Mouse (Mus musculus): ENCODE data around the gene Pear1. TPM values are rescaled to one million over a fixed set of nuclear protein-coding genes. Genes with fewer than 3 reads are reported as not detected.
A peak's percentile ranks its signal among the peaks of the same experiment; 100 is the strongest.
"Not testable (repeated sequence)": the region's sequence is repeated elsewhere in the genome, so short reads cannot be mapped to it uniquely, and the experiment has no call there.

Gene Pear1
- 8.4 and 10.6 TPM in 2 replicates for polyA plus RNA-seq (2015; fragmentation: Nextera tagmentation; extraction: Ambion mirVana)

DNA sequence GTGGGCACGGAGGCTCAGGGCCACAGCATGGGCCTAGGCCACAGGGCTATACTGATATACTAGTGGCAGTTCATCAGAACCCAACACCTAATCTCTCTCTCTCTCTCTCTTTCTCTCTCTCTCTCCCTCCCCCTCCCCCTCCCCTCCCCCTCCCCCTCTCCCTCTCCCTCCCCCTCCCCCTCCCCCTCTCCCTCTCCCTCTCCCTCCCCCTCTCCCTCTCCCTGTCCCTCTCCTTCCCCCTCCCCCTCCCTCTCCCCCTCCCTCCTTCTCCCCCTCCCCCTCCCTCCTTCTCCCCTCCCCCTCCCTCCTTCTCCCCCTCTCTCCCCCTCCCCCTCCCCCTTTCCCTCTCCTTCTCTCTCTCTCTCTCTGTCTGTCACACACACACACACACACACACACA is at the start of gene Pear1:
TSS of gene Pear1 (minus strand) at position 101 of the 400 bp plus-strand sequence.
- not testable (repeated sequence) for H3K27ac ChIP-seq (ENCODE audit: low read depth, low read length); H3K36me3 ChIP-seq (ENCODE audit: control insufficient read depth, insufficient read depth, low read length); H3K27me3 ChIP-seq (replicated peaks; ENCODE audit: control insufficient read depth, insufficient read depth, low read length); H3K4me1 ChIP-seq (ENCODE audit: control insufficient read depth, insufficient read depth, low read depth, low read length); ATAC-seq; H3K4me3 ChIP-seq (ENCODE audit: low read length); H3K9me3 ChIP-seq (ENCODE audit: control insufficient read depth, low read length); H3K9ac ChIP-seq (ENCODE audit: low read depth, low read length); H3K4me2 ChIP-seq (ENCODE audit: low read length)
- WGBS: 82% methylated on average over 1 of the region's 1 CpGs

DNA sequence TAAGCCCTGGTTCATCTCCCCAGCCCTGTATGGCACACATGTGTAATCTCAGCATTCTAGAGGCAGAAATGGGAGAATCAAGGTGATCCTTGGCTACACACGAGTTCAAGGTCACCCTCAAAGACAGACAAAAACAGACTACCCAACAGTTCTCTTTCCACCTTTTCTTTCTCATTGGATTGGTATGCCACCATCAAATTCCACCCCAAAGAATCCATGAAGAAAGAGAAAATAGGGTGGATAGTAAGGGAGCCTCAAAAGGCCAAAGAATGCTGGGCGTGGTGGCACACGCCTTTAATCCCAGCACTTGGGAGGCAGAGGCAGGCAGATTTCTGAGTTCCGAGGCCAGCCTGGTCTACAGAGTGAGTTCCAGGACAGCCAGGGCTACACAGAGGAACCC is 40.0 kb upstream of the Pear1 start:
- H3K27me3 ChIP-seq (replicated peaks; ENCODE audit: control insufficient read depth, insufficient read depth, low read length); H3K4me2 ChIP-seq (ENCODE audit: low read length); H3K9ac ChIP-seq (ENCODE audit: low read depth, low read length); ATAC-seq; H3K27ac ChIP-seq (ENCODE audit: low read depth, low read length); H3K9me3 ChIP-seq (ENCODE audit: control insufficient read depth, low read length); H3K4me1 ChIP-seq (ENCODE audit: control insufficient read depth, insufficient read depth, low read depth, low read length); H3K4me3 ChIP-seq (ENCODE audit: low read length): not testable (repeated sequence)
- peaks cover 31% of the 10 kb centered on the region for H3K36me3 ChIP-seq (ENCODE audit: control insufficient read depth, insufficient read depth, low read length)
- whole genome bisulfite sequencing: 96% methylated on average over 4 of the region's 4 CpGs

DNA sequence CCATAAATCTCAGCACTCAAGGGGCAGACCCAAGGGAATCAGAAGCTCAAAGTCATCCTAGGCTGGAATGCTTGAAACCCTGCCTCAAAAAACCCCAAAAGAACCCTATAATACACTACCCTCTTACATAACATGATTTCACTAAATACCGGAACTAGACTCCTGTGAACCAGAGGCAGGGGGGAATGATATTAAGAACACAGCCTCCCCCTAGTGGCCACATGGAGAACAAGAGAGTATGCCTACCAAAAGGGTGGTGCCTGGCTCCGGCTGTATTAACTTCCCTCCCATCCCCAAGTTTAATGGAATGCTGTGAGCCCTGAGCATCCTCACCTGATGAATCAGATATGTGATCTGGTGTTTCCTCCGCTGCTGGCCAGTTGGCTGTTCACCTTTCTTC is 35.7 kb upstream of the Pear1 start:
- Histone ChIP-seq H3K4me3 (ENCODE audit: low read length) (no peak overlapping the region), H3K27me3 (replicated peaks; ENCODE audit: control insufficient read depth, insufficient read depth, low read length) (no peaks in the 10 kb centered on the region), H3K9me3 (ENCODE audit: control insufficient read depth, low read length) (no peaks in the 10 kb centered on the region), H3K9ac (ENCODE audit: low read depth, low read length) (no peak overlapping the region), H3K4me1 (ENCODE audit: control insufficient read depth, insufficient read depth, low read depth, low read length) (no peaks in the 10 kb centered on the region), H3K27ac (ENCODE audit: low read depth, low read length) (no peak overlapping the region), H3K36me3 (ENCODE audit: control insufficient read depth, insufficient read depth, low read length) (peaks cover 30% of the 10 kb centered on the region), H3K4me2 (ENCODE audit: low read length) (no peak overlapping the region)
- WGBS: 25% methylated on average over 3 of the region's 3 CpGs
- peak; percentile 60; the same call in 1 of the 2 replicates for ATAC-seq

DNA sequence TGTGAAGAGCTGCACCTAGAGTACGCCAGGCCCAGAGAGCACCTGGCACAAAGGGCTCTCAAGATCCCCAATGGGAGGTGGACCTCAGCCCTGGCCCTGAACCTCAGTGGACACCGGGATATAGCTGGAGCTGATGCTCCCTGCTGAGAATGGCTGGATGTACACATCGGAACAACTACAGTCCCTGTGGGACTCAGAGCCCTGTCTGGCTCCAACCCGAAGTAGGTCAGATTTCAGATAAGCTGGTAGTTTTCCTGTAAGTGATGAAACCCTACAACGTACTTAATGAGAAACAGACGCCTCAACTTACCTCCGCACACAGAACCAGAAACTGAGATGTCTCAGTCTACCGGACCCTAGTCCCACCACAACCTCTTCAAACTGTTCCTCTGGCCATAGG is 33.6 kb upstream of the Pear1 start:
- 89% methylated on average over 8 of the region's 8 CpGs for WGBS
- no peak overlapping the region for H3K9ac ChIP-seq (ENCODE audit: low read depth, low read length)
- H3K4me2 ChIP-seq (ENCODE audit: low read length): no peak overlapping the region
- H3K36me3 ChIP-seq (ENCODE audit: control insufficient read depth, insufficient read depth, low read length): peaks cover 21% of the 10 kb centered on the region
- no peak for ATAC-seq
- H3K4me1 ChIP-seq (ENCODE audit: control insufficient read depth, insufficient read depth, low read depth, low read length): peaks cover 2% of the 10 kb centered on the region; the same call in 1 of the 2 replicates
- no peaks in the 10 kb centered on the region for H3K27me3 ChIP-seq (replicated peaks; ENCODE audit: control insufficient read depth, insufficient read depth, low read length)
- H3K27ac ChIP-seq (ENCODE audit: low read depth, low read length): no peak overlapping the region
- H3K4me3 ChIP-seq (ENCODE audit: low read length): no peak overlapping the region
- H3K9me3 ChIP-seq (ENCODE audit: control insufficient read depth, low read length): no peaks in the 10 kb centered on the region

DNA sequence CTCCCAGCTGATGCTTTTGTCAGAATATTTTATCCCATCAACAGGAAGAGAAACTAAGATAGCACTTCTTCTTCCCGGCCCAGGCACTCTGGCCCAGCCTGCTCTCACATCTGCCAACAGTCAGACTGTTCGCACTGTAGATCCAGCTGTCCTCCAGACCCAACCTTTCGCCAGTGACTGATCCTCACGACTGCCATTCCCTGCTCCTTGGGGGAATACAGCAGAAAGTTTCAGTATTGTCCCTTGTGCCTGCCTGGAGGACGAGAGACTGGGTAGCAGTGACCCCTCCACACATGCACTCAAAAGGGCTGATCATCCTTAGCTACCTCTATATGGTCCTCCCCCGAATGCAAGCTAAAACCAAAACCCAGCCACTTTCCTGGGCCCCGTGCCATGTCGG is 31.8 kb upstream of the Pear1 start:
- H3K27ac ChIP-seq (ENCODE audit: low read depth, low read length): no peak overlapping the region
- no peak overlapping the region for H3K4me2 ChIP-seq (ENCODE audit: low read length)
- H3K9me3 ChIP-seq (ENCODE audit: control insufficient read depth, low read length): no peaks in the 10 kb centered on the region
- no peaks in the 10 kb centered on the region for H3K27me3 ChIP-seq (replicated peaks; ENCODE audit: control insufficient read depth, insufficient read depth, low read length)
- ATAC-seq: no peak
- H3K9ac ChIP-seq (ENCODE audit: low read depth, low read length): no peak overlapping the region
- peaks cover 15% of the 10 kb centered on the region for H3K36me3 ChIP-seq (ENCODE audit: control insufficient read depth, insufficient read depth, low read length)
- H3K4me3 ChIP-seq (ENCODE audit: low read length): no peak overlapping the region
- 84% methylated on average over 8 of the region's 8 CpGs for WGBS
- H3K4me1 ChIP-seq (ENCODE audit: control insufficient read depth, insufficient read depth, low read depth, low read length): peaks cover 2% of the 10 kb centered on the region; the same call in 1 of the 2 replicates

DNA sequence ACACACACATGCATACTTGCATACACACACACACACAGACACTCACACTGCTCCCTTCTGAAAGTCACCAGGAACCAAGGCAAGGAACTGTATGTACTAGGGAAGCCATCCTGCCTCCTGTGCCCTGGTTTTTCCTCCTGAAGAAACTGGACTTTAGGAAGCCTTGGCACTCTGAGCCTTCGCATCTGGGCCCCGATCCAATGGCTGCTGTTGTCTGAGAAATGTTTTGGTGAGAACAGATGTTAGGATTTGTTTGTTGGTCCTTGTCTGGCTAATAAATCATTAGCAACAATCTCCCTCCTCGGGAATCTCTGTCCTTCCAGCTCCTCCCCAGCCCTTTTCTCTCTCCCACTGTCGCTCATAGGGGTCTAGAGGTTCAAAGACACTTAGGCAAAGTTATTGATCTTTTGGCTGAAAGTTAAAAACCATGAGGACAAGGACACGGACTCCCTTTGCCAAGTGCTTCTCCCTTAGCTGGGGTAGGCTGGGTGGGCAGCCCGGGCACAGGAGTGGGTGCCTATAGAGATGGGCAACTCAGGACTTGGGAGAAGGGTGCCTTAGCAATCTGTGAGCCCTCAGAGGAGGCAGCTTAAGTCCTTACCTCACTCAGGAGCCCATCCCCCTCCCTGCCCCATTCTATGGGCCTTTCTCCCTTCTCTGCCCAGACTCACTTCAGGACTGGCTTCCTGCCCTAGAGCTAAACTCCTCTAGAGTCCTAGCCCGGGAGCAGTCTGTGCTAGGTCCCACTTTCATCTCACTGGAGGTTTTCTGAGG is 30.9 kb upstream of the Pear1 start:
- Histone ChIP-seq H3K36me3 (ENCODE audit: control insufficient read depth, insufficient read depth, low read length) (peaks cover 15% of the 10 kb centered on the region), H3K27ac (ENCODE audit: low read depth, low read length) (no peak overlapping the region), H3K4me2 (ENCODE audit: low read length) (no peak overlapping the region), H3K4me1 (ENCODE audit: control insufficient read depth, insufficient read depth, low read depth, low read length) (peaks cover 2% of the 10 kb centered on the region; the same call in 1 of the 2 replicates), H3K27me3 (replicated peaks; ENCODE audit: control insufficient read depth, insufficient read depth, low read length) (no peaks in the 10 kb centered on the region), H3K4me3 (ENCODE audit: low read length) (no peak overlapping the region), H3K9ac (ENCODE audit: low read depth, low read length) (no peak overlapping the region), H3K9me3 (ENCODE audit: control insufficient read depth, low read length) (no peaks in the 10 kb centered on the region)
- 57% methylated on average over 7 of the region's 7 CpGs for WGBS
- ATAC-seq: no peak

DNA sequence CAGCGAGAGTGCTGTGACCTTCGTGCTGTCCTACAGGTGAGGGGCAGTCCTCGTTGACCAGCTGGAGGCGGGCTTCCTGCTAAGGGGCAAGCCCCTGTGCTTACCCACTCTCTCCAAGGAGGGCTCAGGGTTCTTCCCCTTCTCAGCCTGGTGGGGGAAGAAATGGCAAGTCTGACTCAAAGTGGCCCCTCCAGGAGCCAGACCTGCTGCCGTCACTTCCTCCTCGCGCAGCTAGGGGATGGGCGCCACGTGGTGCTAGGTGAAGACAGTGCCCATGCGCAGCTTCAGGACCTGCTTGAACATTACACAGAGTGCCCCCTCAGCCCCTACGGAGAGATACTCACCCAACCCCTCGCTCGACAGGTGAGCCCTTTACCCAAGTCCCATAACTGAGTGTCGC is 25.0 kb upstream of the Pear1 start:
- Histone ChIP-seq H3K4me3 (ENCODE audit: low read length) (no peak overlapping the region), H3K4me1 (ENCODE audit: control insufficient read depth, insufficient read depth, low read depth, low read length) (peaks cover 1% of the 10 kb centered on the region; the same call in 1 of the 2 replicates), H3K36me3 (ENCODE audit: control insufficient read depth, insufficient read depth, low read length) (no peaks in the 10 kb centered on the region), H3K4me2 (ENCODE audit: low read length) (no peak overlapping the region), H3K27me3 (replicated peaks; ENCODE audit: control insufficient read depth, insufficient read depth, low read length) (no peaks in the 10 kb centered on the region), H3K9me3 (ENCODE audit: control insufficient read depth, low read length) (no peaks in the 10 kb centered on the region), H3K27ac (ENCODE audit: low read depth, low read length) (no peak overlapping the region), H3K9ac (ENCODE audit: low read depth, low read length) (no peak overlapping the region)
- no peak for ATAC-seq
- 88% methylated on average over 14 of the region's 14 CpGs for WGBS

DNA sequence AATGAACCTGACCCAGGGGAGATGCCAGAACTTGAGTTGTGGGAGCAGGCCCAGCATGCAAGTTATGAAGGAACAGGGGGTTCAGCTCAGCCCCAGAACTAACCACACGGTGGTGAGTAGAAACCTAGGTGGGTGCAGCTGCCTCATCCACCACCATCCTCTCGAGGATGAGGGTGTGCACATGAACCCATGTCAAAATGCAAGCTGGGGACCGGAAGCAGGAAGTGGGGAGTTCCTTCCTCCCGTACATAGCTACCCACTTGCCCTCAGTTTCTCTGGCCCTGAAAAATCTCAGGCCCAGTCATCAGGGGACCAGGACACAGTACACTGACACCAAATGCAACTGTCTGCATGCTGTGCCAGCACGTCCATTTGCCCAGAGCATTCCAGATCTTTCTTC is 23.6 kb upstream of the Pear1 start:
- 67% methylated on average over 5 of the region's 5 CpGs for WGBS
- no peak overlapping the region for H3K9ac ChIP-seq (ENCODE audit: low read depth, low read length)
- no peaks in the 10 kb centered on the region for H3K4me1 ChIP-seq (ENCODE audit: control insufficient read depth, insufficient read depth, low read depth, low read length)
- H3K27ac ChIP-seq (ENCODE audit: low read depth, low read length): no peak overlapping the region
- H3K27me3 ChIP-seq (replicated peaks; ENCODE audit: control insufficient read depth, insufficient read depth, low read length): no peaks in the 10 kb centered on the region
- H3K36me3 ChIP-seq (ENCODE audit: control insufficient read depth, insufficient read depth, low read length): no peaks in the 10 kb centered on the region
- no peak for ATAC-seq
- H3K4me3 ChIP-seq (ENCODE audit: low read length): no peak overlapping the region
- H3K4me2 ChIP-seq (ENCODE audit: low read length): no peak overlapping the region
- H3K9me3 ChIP-seq (ENCODE audit: control insufficient read depth, low read length): no peaks in the 10 kb centered on the region

DNA sequence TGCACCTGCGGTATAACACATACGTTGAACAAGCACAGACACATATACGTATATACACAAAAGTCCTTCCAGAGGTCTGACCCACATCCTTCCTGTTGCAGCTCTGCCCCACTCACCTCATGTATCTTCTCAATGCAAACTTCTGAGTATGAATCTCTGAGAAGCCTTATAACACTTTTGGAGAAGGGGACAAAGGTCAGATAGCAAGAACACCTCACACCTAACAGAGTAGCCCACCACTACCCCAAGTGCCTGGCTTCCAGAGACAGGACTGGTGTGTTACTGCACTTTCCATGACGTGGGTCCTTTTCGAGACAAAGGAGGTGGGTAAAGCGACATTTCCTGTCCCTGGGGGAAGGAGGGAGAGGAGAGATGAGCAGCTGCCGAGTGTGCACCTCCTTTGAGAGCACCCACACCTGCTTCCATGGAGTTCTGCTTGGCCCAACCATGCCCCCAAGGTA is 22.6 kb upstream of the Pear1 start, which contains the start of gene Sh2d2a:
TSS of gene Sh2d2a (plus strand) at position 106 of the 461 bp plus-strand sequence.
- no peak within 1 kb of the TSS for H3K9ac ChIP-seq (ENCODE audit: low read depth, low read length)
- H3K4me3 ChIP-seq (ENCODE audit: low read length): no peak within 1 kb of the TSS
- H3K27ac ChIP-seq (ENCODE audit: low read depth, low read length): no peak within 1 kb of the TSS
- no peaks in the 10 kb centered on the region for H3K36me3 ChIP-seq (ENCODE audit: control insufficient read depth, insufficient read depth, low read length)
- H3K27me3 ChIP-seq (replicated peaks; ENCODE audit: control insufficient read depth, insufficient read depth, low read length): no peaks in the 10 kb centered on the region
- no peaks in the 10 kb centered on the region for H3K9me3 ChIP-seq (ENCODE audit: control insufficient read depth, low read length)
- ATAC-seq: no peak
- H3K4me1 ChIP-seq (ENCODE audit: control insufficient read depth, insufficient read depth, low read depth, low read length): no peaks in the 10 kb centered on the region
- WGBS: 75% methylated on average over 7 of the region's 7 CpGs
- no peak within 1 kb of the TSS for H3K4me2 ChIP-seq (ENCODE audit: low read length)

Data from hindbrain, embryonic 16.5 days (tissue).